Mouse (Mus musculus) CH12.LX (cell line): Measurements from ENCODE around the gene Suz12.

Experiments
- CTCF ChIP-seq, 2 experiments: IDR thresholded peaks in 1 of 2; conservative IDR thresholded peaks in 1 of 2; 2 replicates each; pipeline ENCODE4 v1.5.1; 2011 to 2012; ENCODE audit warnings: low read depth in 2 of 2, low read length in 2 of 2, improper control_type of control experiment in 1 of 2, inconsistent platforms in 1 of 2, mild to moderate bottlenecking in 1 of 2, moderate library complexity in 1 of 2
- KAT2A ChIP-seq: IDR thresholded peaks from 2 replicates; pipeline ENCODE4 v1.6.1; 2012; ENCODE audit warnings: low read length, improper control_type of control experiment, inconsistent platforms; ENCODE audit not compliant: insufficient replicate concordance
- MEF2A ChIP-seq: IDR thresholded peaks from 2 replicates; pipeline ENCODE4 v1.6.1; 2014; ENCODE audit warnings: low read depth, mild to moderate bottlenecking, inconsistent platforms, low read length, improper control_type of control experiment, borderline replicate concordance
- POLR2A ChIP-seq: IDR thresholded peaks from 2 replicates; pipeline ENCODE4 v1.6.1; 2011; ENCODE audit warnings: low read depth, mild to moderate bottlenecking, improper control_type of control experiment, low read length
- ZNF384 ChIP-seq: IDR thresholded peaks from 2 replicates; pipeline ENCODE4 v1.6.1; 2012; ENCODE audit warnings: low read depth, low read length, improper control_type of control experiment, inconsistent platforms

GRCm38 (mm10) chr11:80081786-80082319, 88.9 kb downstream of the Suz12 start:
- TF ChIP-seq CTCF (conservative IDR thresholded peaks at IDR 0.05 in 1 of 2, IDR thresholded peaks at IDR 0.05 in 1 of 2; ENCODE audit: low read depth in 2 of 2, low read length in 2 of 2) (no peak), KAT2A (no peak), MEF2A (no peak), ZNF384 (no peak), POLR2A (no peak)
